Mouse (Mus musculus): ENCODE measurements around the gene Slc34a2. TPM values are rescaled to one million over a fixed set of nuclear protein-coding genes. Genes with fewer than 3 reads are reported as not detected.

Gene Slc34a2
- polyA plus RNA-seq, 1 experiment, result not detected

DNA sequence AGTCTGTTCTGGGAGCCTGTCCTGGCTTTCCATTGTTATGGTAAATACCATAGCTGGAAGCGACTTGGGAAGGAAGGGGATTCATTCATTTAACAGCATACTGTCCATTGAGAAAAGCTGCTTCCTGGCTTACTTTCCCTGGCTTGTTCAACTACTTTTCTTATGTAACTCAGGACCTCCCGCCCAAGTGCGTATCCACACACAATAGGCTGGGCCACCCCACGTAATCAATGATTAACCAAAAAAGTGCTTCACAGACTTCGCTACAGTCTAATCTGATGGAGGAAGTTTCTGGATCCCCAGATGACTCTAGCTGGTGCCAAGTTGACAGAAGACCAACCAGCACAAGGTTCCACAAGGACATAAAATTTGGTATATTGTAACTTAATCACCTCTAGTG is 14.0 kb upstream of the Slc34a2 start:
- Histone ChIP-seq H3K4me1 (ENCODE audit: control insufficient read depth, insufficient read depth, low read length) (no peaks in the 10 kb centered on the region), H3K4me3 (ENCODE audit: insufficient read depth, low read length) (no peak overlapping the region), H3K27ac (ENCODE audit: insufficient read depth, low read length) (no peak overlapping the region)
- TF ChIP-seq CTCF (IDR thresholded peaks at IDR 0.05; ENCODE audit: borderline replicate concordance, insufficient read depth, low read length) (no peak), POLR2A (IDR thresholded peaks at IDR 0.05; ENCODE audit: low read depth, low read length) (no peak)

DNA sequence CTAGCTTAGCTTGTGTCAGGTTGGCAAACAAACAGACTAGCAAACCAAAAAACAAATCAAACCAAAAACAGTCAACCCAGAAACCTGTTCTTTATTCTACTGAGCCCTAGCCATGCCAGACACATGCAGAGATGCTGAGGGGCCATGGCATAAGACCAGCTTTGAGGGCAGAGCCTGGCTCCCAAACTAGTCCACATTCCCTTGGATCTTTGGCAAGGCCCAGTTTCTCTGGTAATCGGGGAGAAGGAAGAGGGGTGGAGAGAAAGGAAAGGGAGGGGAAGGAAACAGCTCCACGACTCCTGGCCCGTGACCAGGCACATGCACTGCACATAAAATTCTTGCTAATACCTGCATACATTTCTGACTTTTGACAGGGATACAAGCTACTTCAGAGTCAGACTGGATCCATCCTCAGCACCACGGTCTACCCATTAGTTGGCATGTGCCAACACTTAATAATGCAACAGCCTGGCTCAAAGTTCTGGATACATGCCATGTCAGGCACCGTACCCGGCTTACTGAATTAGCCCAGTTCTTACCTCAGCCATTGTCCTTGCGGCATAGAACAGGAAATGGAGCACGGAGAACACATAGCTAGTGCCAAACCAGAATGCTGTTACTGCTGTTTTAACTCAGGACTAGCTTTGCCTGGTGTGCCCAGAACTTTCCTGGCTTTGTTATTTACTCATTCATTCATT is 12.5 kb upstream of the Slc34a2 start:
- Histone ChIP-seq H3K4me1 (ENCODE audit: control insufficient read depth, insufficient read depth, low read length) (no peaks in the 10 kb centered on the region), H3K27ac (ENCODE audit: insufficient read depth, low read length) (no peak overlapping the region), H3K4me3 (ENCODE audit: insufficient read depth, low read length) (no peak overlapping the region)
- TF ChIP-seq CTCF (IDR thresholded peaks at IDR 0.05; ENCODE audit: borderline replicate concordance, insufficient read depth, low read length), result no peak

DNA sequence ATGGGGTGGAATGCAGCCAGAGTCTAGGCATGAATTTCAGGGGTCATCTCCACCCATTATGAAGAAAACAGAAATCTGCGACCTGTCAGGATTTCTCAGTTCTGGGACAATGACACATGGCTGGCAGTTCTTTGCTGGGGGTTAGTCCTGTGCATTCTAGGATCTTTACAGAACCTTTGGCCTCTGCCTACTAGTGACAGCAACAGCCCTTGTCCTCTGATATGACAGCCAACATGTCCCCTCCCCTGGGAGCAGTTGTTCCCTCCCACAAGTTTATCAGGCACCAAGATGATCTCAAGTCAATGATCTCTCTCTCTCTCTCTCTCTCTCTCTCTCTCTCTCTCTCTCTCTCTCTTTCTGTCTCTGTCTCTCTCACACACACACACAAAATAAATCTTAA is 6.5 kb upstream of the Slc34a2 start:
- no peak overlapping the region for H3K27ac ChIP-seq (ENCODE audit: insufficient read depth, low read length)
- no peak for TF ChIP-seq CTCF (IDR thresholded peaks at IDR 0.05; ENCODE audit: borderline replicate concordance, insufficient read depth, low read length)
- no peak for TF ChIP-seq POLR2A (IDR thresholded peaks at IDR 0.05; ENCODE audit: low read depth, low read length)
- no peaks in the 10 kb centered on the region for H3K4me1 ChIP-seq (ENCODE audit: control insufficient read depth, insufficient read depth, low read length)
- no peak overlapping the region for H3K4me3 ChIP-seq (ENCODE audit: insufficient read depth, low read length)

DNA sequence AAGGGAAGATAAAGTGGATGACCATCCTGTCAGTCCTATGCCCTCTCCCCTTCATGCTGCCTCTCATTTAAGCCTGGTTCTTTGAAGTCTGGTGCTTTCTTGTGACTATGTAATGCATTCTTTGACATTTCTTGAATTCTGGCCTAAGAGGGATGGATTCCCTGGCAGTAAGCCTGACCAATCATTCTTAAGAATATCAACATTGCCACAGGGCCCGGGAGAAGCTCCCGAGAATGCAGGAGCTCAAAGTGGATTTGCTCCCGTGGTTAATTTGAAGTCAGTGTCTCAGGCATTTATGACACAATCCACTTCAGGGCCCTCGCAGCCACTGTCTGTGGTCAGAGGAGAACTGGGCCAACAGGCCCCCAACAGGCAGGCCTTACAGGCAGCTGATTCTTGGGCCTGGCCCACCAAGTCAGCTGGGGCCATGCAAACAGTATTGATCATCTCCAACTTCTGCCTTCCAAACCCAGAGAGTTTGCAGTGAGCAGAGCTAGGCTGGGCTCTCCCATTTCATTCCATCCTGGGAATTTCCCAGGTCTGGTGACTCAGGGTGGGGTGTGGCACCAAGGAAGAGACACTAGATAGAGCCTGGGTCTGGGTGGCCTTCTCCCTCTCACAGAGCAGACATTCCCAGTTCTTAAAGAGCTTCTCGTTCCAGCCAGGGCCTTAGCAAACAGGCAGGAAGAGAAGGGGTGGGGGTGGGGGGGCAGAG is 4.3 kb downstream of the Slc34a2 start:
- no peaks in the 10 kb centered on the region for H3K4me1 ChIP-seq (ENCODE audit: control insufficient read depth, insufficient read depth, low read length)
- TF ChIP-seq POLR2A (IDR thresholded peaks at IDR 0.05; ENCODE audit: low read depth, low read length) (no peak), CTCF (IDR thresholded peaks at IDR 0.05; ENCODE audit: borderline replicate concordance, insufficient read depth, low read length) (no peak)

DNA sequence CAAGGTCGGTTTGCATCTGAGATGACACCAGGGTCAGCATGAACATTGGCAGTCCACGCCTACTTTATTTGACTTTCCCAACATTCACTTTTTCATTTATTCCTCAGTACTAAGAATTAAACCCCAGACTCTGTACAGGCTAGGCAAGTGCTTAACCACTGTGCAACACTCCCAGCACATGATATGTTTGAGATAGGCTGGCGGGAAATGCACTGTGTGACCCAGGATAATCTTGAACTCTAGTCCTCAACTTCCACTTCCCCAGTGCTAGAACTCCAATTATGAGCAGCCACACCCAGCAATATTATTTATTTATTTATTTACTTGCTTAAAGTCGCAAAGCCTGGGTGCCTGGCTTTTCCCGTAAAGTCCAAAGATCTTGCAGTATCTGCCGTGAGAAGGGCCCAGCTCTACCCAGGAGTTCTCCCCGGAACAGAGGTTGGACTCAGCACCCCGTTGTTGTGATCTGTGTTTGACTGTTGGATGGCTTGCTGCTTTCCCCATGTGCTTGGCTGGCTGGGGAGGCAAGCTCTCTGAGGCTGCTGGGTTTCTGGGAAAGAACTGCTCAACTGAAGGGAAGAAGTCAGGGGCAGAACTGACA is 5.0 kb downstream of the Slc34a2 start:
- TF ChIP-seq POLR2A (IDR thresholded peaks at IDR 0.05; ENCODE audit: low read depth, low read length) (no peak), CTCF (IDR thresholded peaks at IDR 0.05; ENCODE audit: borderline replicate concordance, insufficient read depth, low read length) (no peak)
- Histone ChIP-seq H3K4me1 (ENCODE audit: control insufficient read depth, insufficient read depth, low read length) (no peaks in the 10 kb centered on the region), H3K4me3 (ENCODE audit: insufficient read depth, low read length) (no peak overlapping the region), H3K27ac (ENCODE audit: insufficient read depth, low read length) (no peak overlapping the region)

More for the DNA sequence above, 4.3 kb downstream of the Slc34a2 start:
- Histone ChIP-seq H3K27ac (ENCODE audit: insufficient read depth, low read length) (no peak overlapping the region), H3K4me3 (ENCODE audit: insufficient read depth, low read length) (no peak overlapping the region)

DNA sequence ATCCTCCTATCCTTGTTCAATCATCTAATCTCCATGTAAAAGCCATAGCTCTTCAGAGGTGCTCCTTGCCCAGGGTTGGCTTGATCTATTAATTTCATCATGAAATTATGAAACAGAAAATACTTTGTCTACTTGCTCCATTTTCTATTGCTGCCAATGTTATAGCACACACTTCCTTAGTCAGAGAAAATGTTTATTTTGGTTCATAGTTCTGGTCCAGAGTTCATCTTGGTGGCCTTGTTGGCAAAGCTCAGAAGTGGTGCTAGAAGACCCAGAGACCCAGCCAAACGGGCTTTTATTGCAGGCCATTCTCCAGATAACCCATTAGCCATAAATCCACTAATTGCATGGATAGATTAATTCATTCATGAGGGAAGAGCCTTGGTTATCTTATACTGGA is 5.8 kb downstream of the Slc34a2 start:
- no peak overlapping the region for H3K27ac ChIP-seq (ENCODE audit: insufficient read depth, low read length)
- H3K4me3 ChIP-seq (ENCODE audit: insufficient read depth, low read length), result no peak overlapping the region
- no peak for TF ChIP-seq CTCF (IDR thresholded peaks at IDR 0.05; ENCODE audit: borderline replicate concordance, insufficient read depth, low read length)
- no peak for TF ChIP-seq POLR2A (IDR thresholded peaks at IDR 0.05; ENCODE audit: low read depth, low read length)
- no peaks in the 10 kb centered on the region for H3K4me1 ChIP-seq (ENCODE audit: control insufficient read depth, insufficient read depth, low read length)

DNA sequence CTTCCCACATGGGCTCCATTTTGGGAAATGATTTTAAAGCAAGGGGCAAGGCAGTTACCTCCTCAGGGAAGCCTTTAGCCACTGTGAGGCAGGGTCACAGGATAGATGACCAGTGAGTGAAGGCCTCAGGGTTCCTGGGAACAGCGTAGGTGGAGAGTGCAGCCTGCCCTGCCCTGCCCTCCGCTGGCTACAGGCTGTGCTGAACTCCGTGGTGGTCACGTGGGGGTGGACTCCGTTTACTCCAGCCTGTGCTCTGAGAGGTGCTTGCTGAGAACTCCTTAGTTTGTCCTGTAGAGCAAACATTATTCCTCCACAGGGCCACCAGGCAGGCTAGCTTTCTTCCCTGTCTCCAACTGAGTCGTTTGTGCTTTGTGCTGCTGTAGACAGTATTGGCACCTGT is 10.1 kb downstream of the Slc34a2 start:
- no peak overlapping the region for H3K4me3 ChIP-seq (ENCODE audit: insufficient read depth, low read length)
- TF ChIP-seq POLR2A (IDR thresholded peaks at IDR 0.05; ENCODE audit: low read depth, low read length) (no peak), CTCF (IDR thresholded peaks at IDR 0.05; ENCODE audit: borderline replicate concordance, insufficient read depth, low read length) (no peak)
- H3K4me1 ChIP-seq (ENCODE audit: control insufficient read depth, insufficient read depth, low read length), result no peaks in the 10 kb centered on the region
- no peak overlapping the region for H3K27ac ChIP-seq (ENCODE audit: insufficient read depth, low read length)

DNA sequence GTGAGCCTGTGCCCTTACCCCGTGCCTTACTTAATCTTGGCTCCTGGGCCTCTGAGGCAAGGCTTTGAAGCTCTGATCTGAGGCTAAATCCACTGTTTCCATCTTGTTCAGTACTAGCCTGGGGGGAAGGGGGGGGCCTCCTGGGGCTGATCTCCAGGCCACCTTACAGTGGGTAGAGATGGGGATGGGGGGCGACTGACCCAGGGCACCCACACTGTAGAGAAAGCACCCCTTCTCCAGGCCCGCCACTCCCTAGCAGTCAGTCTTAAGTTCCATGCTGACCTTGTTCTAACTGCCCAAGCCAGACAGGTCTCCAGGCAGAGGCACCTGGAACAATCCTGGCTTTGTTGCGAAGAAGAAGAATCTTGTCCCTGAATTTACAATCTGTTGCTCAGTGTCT is 10.7 kb downstream of the Slc34a2 start:
- Histone ChIP-seq H3K27ac (ENCODE audit: insufficient read depth, low read length) (no peak overlapping the region), H3K4me3 (ENCODE audit: insufficient read depth, low read length) (no peak overlapping the region), H3K4me1 (ENCODE audit: control insufficient read depth, insufficient read depth, low read length) (no peaks in the 10 kb centered on the region)
- TF ChIP-seq POLR2A (IDR thresholded peaks at IDR 0.05; ENCODE audit: low read depth, low read length) (no peak), CTCF (IDR thresholded peaks at IDR 0.05; ENCODE audit: borderline replicate concordance, insufficient read depth, low read length) (no peak)

DNA sequence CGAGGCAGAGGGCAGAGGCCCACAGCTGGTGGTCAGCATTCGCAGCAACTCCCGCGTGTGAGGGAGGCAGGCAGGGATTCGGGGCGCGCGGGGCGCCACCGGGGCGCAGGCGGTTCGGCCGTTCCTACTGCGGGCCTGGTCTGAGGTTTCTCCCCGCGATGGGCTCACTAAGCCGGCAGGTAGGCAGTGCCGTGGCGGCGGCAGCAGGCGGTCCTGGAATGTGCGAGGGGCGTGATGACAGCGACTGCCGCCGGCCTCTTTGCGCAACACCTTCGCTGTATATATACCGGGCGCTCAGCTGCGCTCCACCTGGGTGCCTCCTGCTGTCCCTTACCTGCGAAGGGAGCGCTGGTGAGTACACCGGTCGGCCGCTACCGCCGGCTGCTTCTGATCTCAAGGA is 11.2 kb downstream of the Slc34a2 start:
- H3K4me1 ChIP-seq (ENCODE audit: control insufficient read depth, insufficient read depth, low read length), result no peaks in the 10 kb centered on the region
- no peak overlapping the region for H3K4me3 ChIP-seq (ENCODE audit: insufficient read depth, low read length)
- TF ChIP-seq POLR2A (IDR thresholded peaks at IDR 0.05; ENCODE audit: low read depth, low read length) (no peak), CTCF (IDR thresholded peaks at IDR 0.05; ENCODE audit: borderline replicate concordance, insufficient read depth, low read length) (no peak)
- H3K27ac ChIP-seq (ENCODE audit: insufficient read depth, low read length), result no peak overlapping the region

DNA sequence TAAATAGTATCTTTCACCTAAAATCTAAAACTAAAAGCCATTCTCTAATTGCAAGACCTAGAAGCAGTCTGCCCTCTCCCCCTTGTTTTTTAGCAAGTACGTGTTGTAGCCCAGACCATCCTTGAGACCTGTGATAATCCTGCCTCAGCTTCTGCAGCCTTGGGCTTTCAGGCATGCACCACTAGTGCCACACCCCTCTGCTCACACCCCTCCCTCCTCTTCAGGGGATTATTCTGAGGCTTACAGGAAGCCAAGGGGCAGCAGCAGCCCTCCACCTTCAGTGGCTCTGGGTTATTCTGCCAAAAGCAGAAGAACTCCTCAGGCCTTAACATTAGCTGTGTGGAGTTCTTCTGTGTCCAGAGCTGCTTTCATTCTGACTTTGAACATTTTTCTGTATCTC is 13.1 kb downstream of the Slc34a2 start:
- Histone ChIP-seq H3K4me3 (ENCODE audit: insufficient read depth, low read length) (no peak overlapping the region), H3K4me1 (ENCODE audit: control insufficient read depth, insufficient read depth, low read length) (no peaks in the 10 kb centered on the region), H3K27ac (ENCODE audit: insufficient read depth, low read length) (no peak overlapping the region)
- TF ChIP-seq POLR2A (IDR thresholded peaks at IDR 0.05; ENCODE audit: low read depth, low read length), result no peak

Data from embryonic fibroblast, embryonic 13.5 days (primary cell).